Mouse (Mus musculus) midbrain, postnatal 0 days (tissue): Measurements from ENCODE around the gene Sstr2. TPM values are rescaled to one million over a fixed set of nuclear protein-coding genes. Genes with fewer than 3 reads are reported as not detected.
A peak's percentile ranks its signal among the peaks of the same experiment; 100 is the strongest.
"Not testable (repeated sequence)": the region's sequence is repeated elsewhere in the genome, so short reads cannot be mapped to it uniquely, and the experiment has no call there.

Experiments
- ATAC-seq: fragments of 200-750 bp; cut with Nextera tagmentation; 2 replicates; pipeline ENCODE4 v1.8.0; 2017; ENCODE audit warnings: moderate number of reproducible peaks, mild to moderate bottlenecking, moderate TSS enrichment, moderate library complexity; ENCODE audit not compliant: low FRiP score
- DNase-seq: peaks from one replicate; pipeline ENCODE4 v3.0.0-alpha.2; 2015; ENCODE audit warnings: low spot score
- H3K27ac ChIP-seq: fragments of 300-500 bp; sonication (generic); 2 replicates; pipeline ENCODE4 v1.5.1; 2014; ENCODE audit warnings: low read depth, mild to moderate bottlenecking, low read length, mixed read lengths
- H3K27me3 ChIP-seq: fragments of 300-500 bp; sonication (generic); 2 replicates; pipeline ENCODE4 v1.6.1; 2014; ENCODE audit warnings: low read length, control low read depth, mixed read lengths; ENCODE audit not compliant: insufficient read depth
- H3K36me3 ChIP-seq: fragments of 300-500 bp; sonication (generic); 2 replicates; pipeline ENCODE4 v1.6.1; 2014; ENCODE audit warnings: low read length, control low read depth, mixed read lengths; ENCODE audit not compliant: insufficient read depth
- H3K4me1 ChIP-seq: fragments of 300-500 bp; sonication (generic); 2 replicates; pipeline ENCODE4 v1.6.1; 2014; ENCODE audit warnings: mild to moderate bottlenecking, control low read depth, antibody characterized with exemption, low read length, mixed read lengths; ENCODE audit not compliant: insufficient read depth
- H3K4me2 ChIP-seq: fragments of 300-500 bp; sonication (generic); 2 replicates; pipeline ENCODE4 v1.6.1; 2014; ENCODE audit warnings: low read depth, mild to moderate bottlenecking, low read length, mixed read lengths; ENCODE audit not compliant: poor library complexity, severe bottlenecking
- H3K4me3 ChIP-seq: fragments of 300-500 bp; sonication (generic); 2 replicates; pipeline ENCODE4 v1.5.1; 2014; ENCODE audit warnings: low read depth, mild to moderate bottlenecking, low read length, moderate library complexity
- H3K9ac ChIP-seq: fragments of 300-500 bp; sonication (generic); replicated peaks from 2 replicates; pipeline ENCODE4 v1.6.1; 2014; ENCODE audit warnings: mild to moderate bottlenecking, low read length, moderate library complexity, mixed read lengths; ENCODE audit not compliant: poor library complexity, severe bottlenecking
- H3K9me3 ChIP-seq: fragments of 300-500 bp; sonication (generic); 2 replicates; pipeline ENCODE4 v1.6.1; 2016; ENCODE audit warnings: low read length, control low read depth
- CTCF ChIP-seq: IDR thresholded peaks from 2 replicates; pipeline ENCODE4 v1.5.1; 2016; ENCODE audit warnings: antibody characterized with exemption, mild to moderate bottlenecking
- WGBS: fragments of 180-500 bp; shearing (Covaris S2); extraction: QIAGEN DNeasy Blood & Tissue Kit; methylation state at CpG from one replicate; pipeline ENCODE4 v1.1.7; 2014; 5-methylcytosine and 5-hydroxymethylcytosine counted together
- polyA plus RNA-seq: library from polyadenylated mRNA; unstranded; fragments of >200 nt; fragmentation: Nextera tagmentation; extraction: Ambion mirVana; gene quantifications from 2 replicates; pipeline ENCODE4 v1.2.1, GENCODE M21; 2015
- total RNA-seq: library from RNA; depleted of rRNA; stranded (reverse); fragments of >200 nt; gene quantifications from 2 replicates; pipeline ENCODE4 v1.2.3, GENCODE M21; 2014

Gene Sstr2
- total and polyA plus RNA-seq, 2 experiments from 2014 or later = 8.8 to 26.3 TPM

DNA sequence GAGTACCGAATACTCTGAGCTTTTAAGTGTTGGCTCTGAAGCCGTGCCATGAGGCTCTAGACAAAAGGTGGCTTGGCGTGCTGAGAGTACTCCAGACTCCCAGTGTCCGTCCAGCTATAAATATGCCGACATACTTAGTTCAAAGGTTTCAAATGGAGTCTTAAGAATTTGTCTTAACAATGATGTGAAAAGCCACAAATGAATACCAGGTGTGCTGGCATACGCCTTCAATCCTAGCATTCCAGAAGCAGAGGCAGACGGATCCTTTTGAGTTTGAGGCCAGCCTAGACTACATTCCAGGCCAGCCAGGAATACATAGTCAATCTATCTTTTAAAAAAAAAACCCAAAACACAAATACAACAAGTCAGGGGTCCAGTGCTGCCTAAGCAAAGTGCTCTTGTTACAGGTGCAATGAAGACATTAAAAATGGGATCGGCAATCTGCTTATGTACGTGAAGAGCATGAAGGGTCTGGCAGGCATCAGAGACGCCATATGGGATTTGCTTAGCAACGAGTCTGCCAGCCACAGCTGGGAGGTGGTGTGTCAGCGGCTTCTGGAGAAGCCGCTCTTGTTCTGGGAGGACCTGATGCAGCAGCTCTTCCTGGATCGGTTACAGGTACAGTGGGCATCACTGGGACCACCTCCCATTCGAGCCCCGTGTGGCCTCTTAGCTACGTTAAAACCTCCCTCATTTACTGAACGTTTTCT is 35.6 kb downstream of the Sstr2 start:
- 83% methylated on average over 18 of the region's 18 CpGs for WGBS
- Histone ChIP-seq H3K9me3 (no peaks in the 10 kb centered on the region), H3K9ac (no peak overlapping the region), H3K36me3 (peaks cover 72% of the 10 kb centered on the region), H3K4me1 (peaks cover 3% of the 10 kb centered on the region; the same call in 1 of the 2 replicates), H3K4me3 (no peak overlapping the region), H3K27me3 (no peaks in the 10 kb centered on the region), H3K4me2 (no peak overlapping the region), H3K27ac (no peak overlapping the region)
- ATAC-seq (no peak), DNase-seq (peak; percentile 70)
- TF ChIP-seq CTCF = no peak

DNA sequence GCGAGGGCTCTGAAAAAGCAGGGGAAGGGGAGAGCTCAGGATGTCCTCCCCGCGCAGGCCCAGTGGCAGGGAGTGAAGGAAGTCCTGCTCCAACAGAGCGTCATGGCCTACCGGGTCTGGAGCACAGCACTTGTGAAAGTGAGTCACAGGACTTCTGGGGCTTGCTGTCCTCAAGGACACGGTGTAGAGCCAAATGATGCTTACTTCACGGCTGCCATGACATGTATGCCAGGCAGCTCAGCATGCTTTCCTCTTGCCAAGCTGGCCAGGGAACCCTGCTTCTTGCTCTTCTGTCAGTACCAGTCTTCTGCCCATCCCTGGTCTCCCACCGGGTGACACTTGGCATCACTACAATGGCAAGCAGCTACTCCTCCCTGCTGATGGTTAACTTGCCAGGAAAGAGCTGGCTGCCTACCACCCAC is 37.4 kb downstream of the Sstr2 start:
- H3K4me2 ChIP-seq = no peak overlapping the region
- DNase-seq = peak; percentile 79
- H3K27ac ChIP-seq = no peak overlapping the region
- H3K27me3 ChIP-seq = no peaks in the 10 kb centered on the region
- H3K9ac ChIP-seq = no peak overlapping the region
- peaks cover 81% of the 10 kb centered on the region for H3K36me3 ChIP-seq
- no peak for TF ChIP-seq CTCF
- ATAC-seq = peak; percentile 20; the same call in 1 of the 2 replicates
- H3K9me3 ChIP-seq = no peaks in the 10 kb centered on the region
- no peak overlapping the region for H3K4me3 ChIP-seq
- 80% methylated on average over 8 of the region's 8 CpGs for WGBS
- H3K4me1 ChIP-seq = no peaks in the 10 kb centered on the region

DNA sequence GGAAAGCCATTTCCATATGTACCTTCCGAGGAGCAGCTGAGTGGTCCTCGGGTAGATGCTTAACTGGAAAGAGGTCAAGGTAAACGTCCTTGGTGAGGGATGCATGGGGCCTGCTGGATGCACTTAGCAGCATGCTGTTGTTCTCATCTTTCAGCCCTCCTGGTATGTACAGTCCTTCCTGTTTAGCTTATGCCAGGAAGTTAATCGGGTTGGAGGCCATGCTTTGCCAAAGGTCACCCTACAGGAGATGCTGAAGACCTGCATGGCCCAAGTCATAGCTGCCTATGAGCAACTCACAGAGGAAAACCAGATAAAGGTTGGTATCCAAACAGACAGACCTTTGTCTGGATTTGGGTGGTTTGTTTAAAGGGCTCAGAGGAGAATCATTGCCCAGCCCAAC is 38.1 kb downstream of the Sstr2 start:
- no peak overlapping the region for H3K4me3 ChIP-seq
- no peak overlapping the region for H3K4me2 ChIP-seq
- no peak for DNase-seq
- H3K9ac ChIP-seq = no peak overlapping the region
- H3K36me3 ChIP-seq = peaks cover 82% of the 10 kb centered on the region
- no peak for TF ChIP-seq CTCF
- H3K27ac ChIP-seq = no peak overlapping the region
- H3K4me1 ChIP-seq = no peaks in the 10 kb centered on the region
- no peak for ATAC-seq
- 83% methylated on average over 4 of the region's 4 CpGs for WGBS
- no peaks in the 10 kb centered on the region for H3K27me3 ChIP-seq
- no peaks in the 10 kb centered on the region for H3K9me3 ChIP-seq

GRCm38 (mm10) chr11:113658319-113658718 is 39.2 kb downstream of the Sstr2 start:
- ATAC-seq (no peak), DNase-seq (no peak)
- no peak overlapping the region for H3K9ac ChIP-seq
- H3K27ac ChIP-seq = no peak overlapping the region
- TF ChIP-seq CTCF = no peak
- H3K4me3 ChIP-seq = no peak overlapping the region
- no peak overlapping the region for H3K4me2 ChIP-seq
- WGBS = 87% methylated on average over 8 of the region's 8 CpGs
- H3K36me3 ChIP-seq = peaks cover 74% of the 10 kb centered on the region
- no peaks in the 10 kb centered on the region for H3K27me3 ChIP-seq
- H3K4me1 ChIP-seq = no peaks in the 10 kb centered on the region
- no peaks in the 10 kb centered on the region for H3K9me3 ChIP-seq

DNA sequence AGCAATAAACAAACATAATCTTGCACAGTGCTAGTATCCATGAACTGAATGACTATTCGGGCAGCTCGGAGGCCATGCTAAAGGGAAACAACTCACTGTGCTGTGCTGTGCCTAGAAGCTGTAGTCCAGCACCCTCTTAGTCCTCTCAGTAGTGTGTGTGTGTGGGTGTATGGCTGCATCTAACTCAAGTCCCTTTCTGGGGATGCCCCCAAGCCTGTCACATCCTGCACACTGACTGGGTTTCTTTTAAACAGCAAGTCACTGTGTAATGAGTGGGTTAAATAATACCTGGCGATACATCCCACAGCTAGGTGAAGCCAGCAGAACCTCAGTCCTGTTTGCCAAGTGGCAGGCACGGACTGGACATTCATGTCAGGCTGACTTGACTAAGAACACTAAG is 39.6 kb downstream of the Sstr2 start:
- TF ChIP-seq CTCF = no peak
- H3K4me2 ChIP-seq = no peak overlapping the region
- H3K4me3 ChIP-seq = no peak overlapping the region
- H3K9me3 ChIP-seq = no peaks in the 10 kb centered on the region
- H3K27me3 ChIP-seq = no peaks in the 10 kb centered on the region
- no peaks in the 10 kb centered on the region for H3K4me1 ChIP-seq
- H3K36me3 ChIP-seq = peaks cover 74% of the 10 kb centered on the region
- ATAC-seq (no peak), DNase-seq (no peak)
- no peak overlapping the region for H3K9ac ChIP-seq
- no peak overlapping the region for H3K27ac ChIP-seq
- 93% methylated on average over 4 of the region's 4 CpGs for WGBS

DNA sequence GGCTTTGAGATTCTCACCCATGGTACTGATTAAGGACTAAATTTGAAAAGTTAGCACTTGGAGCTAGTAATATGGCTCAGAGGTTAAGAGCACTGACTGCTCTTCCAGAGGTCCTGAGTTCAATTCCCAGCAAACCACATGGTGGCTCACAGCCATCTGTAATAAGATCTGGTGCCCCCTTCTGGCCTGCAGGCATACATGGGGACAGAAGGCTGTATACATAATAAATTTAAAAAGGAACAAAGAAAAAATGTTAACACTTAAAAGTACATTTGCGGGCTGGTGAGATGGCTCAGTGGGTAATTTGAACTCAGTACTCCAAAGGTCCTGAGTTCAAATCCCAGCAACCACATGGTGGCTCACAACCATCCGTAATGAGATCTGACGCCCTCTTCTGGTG is 41.1 kb downstream of the Sstr2 start:
- H3K4me2 ChIP-seq, H3K27ac ChIP-seq, H3K4me1 ChIP-seq, H3K9ac ChIP-seq, H3K4me3 ChIP-seq, H3K9me3 ChIP-seq, ATAC-seq, H3K27me3 ChIP-seq, DNase-seq: not testable (repeated sequence)
- 100% methylated on average over 3 of the region's 3 CpGs for WGBS
- peaks cover 65% of the 10 kb centered on the region for H3K36me3 ChIP-seq
- peak; percentile 35 for TF ChIP-seq CTCF
